Mouse (Mus musculus) G1E (cell line): Measurements from ENCODE around the gene Myh11.

Source experiments
- CTCF ChIP-seq: IDR thresholded peaks from 2 replicates; pipeline ENCODE4 v1.5.1; 2012; ENCODE audit warnings: low read depth, low read length, inconsistent platforms, mixed read lengths
- TAL1 ChIP-seq: conservative IDR thresholded peaks from 2 replicates; pipeline ENCODE4 v1.6.1; 2012; ENCODE audit warnings: low read depth, low read length, inconsistent platforms, mixed read lengths

GRCm38 (mm10) chr16:14295291-14295690 is 4.1 kb upstream of the Myh11 start:
- TF ChIP-seq TAL1 (no peak), CTCF (no peak)
